Mouse (Mus musculus) layer of hippocampus, adult 18-20 months (tissue): ENCODE measurements around the gene Rps6kb2. TPM values are rescaled to one million over a fixed set of nuclear protein-coding genes. Genes with fewer than 3 reads are reported as not detected.

Experiments
- DNase-seq, 2 experiments: peaks; one replicate each; pipeline ENCODE4 v3.0.0; 2022; ENCODE audit warnings: low spot score in 2 of 2
- long read RNA-seq: library from polyadenylated mRNA; stranded (forward); transcript quantifications from one replicate; pipeline ENCODE4 v2.0.0, GENCODE M21; 2021
- total RNA-seq, 2 experiments: library from RNA; stranded (reverse); gene quantifications; 2 replicates each; pipeline ENCODE4 v1.2.3; 2021

Rps6kb2 gene
- total RNA-seq, result 10 to 100 TPM; 32.7 to 38.3 TPM
- long read RNA-seq, full-length matches to known transcripts, result 8 of 24 reads
- long read RNA-seq, partial matches to known transcripts, result 6 of 24 reads
- long read RNA-seq, other reads (novel, unspliced or antisense), result 10 of 24 reads

- peak; percentile 96 to 99 for DNase-seq
Measured at GRCm38 (mm10) chr19:4162646-4163542, at the start of gene Rps6kb2. Gene Rps6kb2, minus strand, starts transcription at chr19:4163354.

GRCm38 (mm10) chr19:4211891-4212588, 48.9 kb upstream of the Rps6kb2 start:
- DNase-seq, result no peak

GRCm38 (mm10) chr19:4208563-4208962, 45.4 kb upstream of the Rps6kb2 start:
- no peak for DNase-seq

- DNase-seq, result peak in 1 of 2 experiments; percentile 68
Measured at GRCm38 (mm10) chr19:4206971-4207370, 43.8 kb upstream of the Rps6kb2 start.

GRCm38 (mm10) chr19:4204889-4205288, 41.7 kb upstream of the Rps6kb2 start:
- no peak for DNase-seq

GRCm38 (mm10) chr19:4203604-4204326, 40.6 kb upstream of the Rps6kb2 start:
- no peak for DNase-seq

- no peak for DNase-seq
Measured at GRCm38 (mm10) chr19:4203148-4203547, 40.0 kb upstream of the Rps6kb2 start.

- DNase-seq, result no peak
Measured at GRCm38 (mm10) chr19:4202149-4202548, 39.0 kb upstream of the Rps6kb2 start.

GRCm38 (mm10) chr19:4201291-4201909, 38.2 kb upstream of the Rps6kb2 start, which contains the start of gene Rad9a:
Gene Rad9a, minus strand, starts transcription at chr19:4201662.
- peak; percentile 91 to 97 for DNase-seq

- DNase-seq, result no peak
Measured at GRCm38 (mm10) chr19:4197180-4197579, 34.0 kb upstream of the Rps6kb2 start.

GRCm38 (mm10) chr19:4196548-4196947, 33.4 kb upstream of the Rps6kb2 start:
- DNase-seq, result no peak

GRCm38 (mm10) chr19:4196048-4196447, 32.9 kb upstream of the Rps6kb2 start:
- no peak for DNase-seq

GRCm38 (mm10) chr19:4194776-4195650, 31.9 kb upstream of the Rps6kb2 start:
- no peak for DNase-seq

GRCm38 (mm10) chr19:4194021-4194724, 31.0 kb upstream of the Rps6kb2 start:
- DNase-seq, result no peak

- no peak for DNase-seq
Measured at GRCm38 (mm10) chr19:4193129-4193528, 30.0 kb upstream of the Rps6kb2 start.

GRCm38 (mm10) chr19:4192251-4192985, 29.3 kb upstream of the Rps6kb2 start:
- no peak for DNase-seq

- DNase-seq, result peak; percentile 85 to 94
Measured at GRCm38 (mm10) chr19:4191528-4192250, 28.5 kb upstream of the Rps6kb2 start, which contains the start of gene Ppp1ca. Gene Ppp1ca, plus strand, starts transcription at chr19:4192065.
